Mouse (Mus musculus) spleen, embryonic (tissue): ENCODE measurements around the gene Tcea3.

Experiments
- CTCF ChIA-PET: fragments of 350-600 bp; sonication (Branson Sonifier 250); formaldehyde crosslinking; loops from one replicate; lab custom pipeline; 2022; lab: Charles Lee

The Tcea3 gene

DNA sequence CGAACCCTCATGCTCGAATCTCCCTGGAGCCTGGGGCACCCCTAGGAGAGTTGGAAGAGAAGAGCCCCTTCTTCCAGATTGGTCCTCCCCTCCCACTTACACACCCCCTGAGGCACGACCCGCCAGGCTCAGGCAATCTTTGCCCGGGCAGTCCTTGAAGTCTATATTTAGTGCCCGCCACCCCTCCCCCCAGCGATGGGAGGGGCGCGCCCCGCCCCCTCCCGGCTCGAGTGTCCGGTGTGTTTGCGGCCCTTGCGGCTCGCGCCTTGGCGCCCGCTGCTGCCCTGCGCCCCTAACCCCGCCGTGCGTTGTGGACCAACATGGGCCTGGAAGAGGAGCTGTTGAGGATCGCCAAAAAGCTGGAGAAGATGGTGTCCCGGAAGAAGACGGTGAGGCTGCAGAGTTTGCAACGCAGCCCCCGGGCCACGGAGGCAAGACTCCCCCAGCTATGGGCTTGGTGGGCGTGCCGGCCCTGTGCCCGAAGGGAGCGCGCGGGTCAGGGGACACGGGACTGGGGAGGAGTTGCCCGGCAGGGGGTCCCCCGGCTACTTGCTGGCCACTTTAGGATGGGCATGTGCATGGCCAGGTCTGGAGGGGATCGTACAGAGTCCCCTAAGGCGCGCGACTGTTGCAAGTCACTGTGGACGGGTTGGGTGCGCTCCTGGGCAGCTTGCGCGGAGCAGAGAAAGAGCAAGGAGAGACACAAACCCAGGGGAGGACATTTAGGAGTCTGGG lies at the start of gene Tcea3:
Gene Tcea3 (plus strand): TSS at position 1 of the 735 bp plus-strand sequence.
- CTCF ChIA-PET, result interaction anchor here (0.6 kb wide), 1 partner anchor 13 kb away, joined by 3 read pairs; no protein-coding TSS in a partner anchor

DNA sequence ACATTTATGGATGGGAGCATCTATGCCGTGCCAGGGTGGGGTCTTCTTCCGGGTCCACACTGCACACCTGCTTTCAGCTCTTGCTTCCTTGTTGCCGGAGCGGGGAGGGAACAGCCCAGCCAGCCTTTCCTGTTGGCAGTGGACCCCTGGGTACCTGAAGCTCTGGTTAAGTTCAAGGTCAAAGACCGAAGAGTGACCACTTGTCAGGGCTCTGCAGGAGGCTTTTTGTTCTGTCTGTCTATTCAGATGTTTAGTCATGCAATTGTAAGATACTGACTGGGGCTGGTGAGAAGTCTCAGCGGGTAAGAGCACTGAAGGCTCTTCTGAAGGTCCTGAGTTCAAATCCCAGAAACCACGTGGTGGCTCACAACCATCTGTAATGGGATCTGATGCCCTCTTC lies 48.7 kb upstream of the Tcea3 start:
- CTCF ChIA-PET, result no interaction called here

- CTCF ChIA-PET, result interaction anchor here (0.5 to 1.1 kb wide), 5 partner anchors 10 to 342 kb away, joined by 3 to 4 read pairs (median 4); no protein-coding TSS in a partner anchor
These were observed 47.8 kb upstream of the Tcea3 start for GRCm38 (mm10) chr4:136199562-136200292.

DNA sequence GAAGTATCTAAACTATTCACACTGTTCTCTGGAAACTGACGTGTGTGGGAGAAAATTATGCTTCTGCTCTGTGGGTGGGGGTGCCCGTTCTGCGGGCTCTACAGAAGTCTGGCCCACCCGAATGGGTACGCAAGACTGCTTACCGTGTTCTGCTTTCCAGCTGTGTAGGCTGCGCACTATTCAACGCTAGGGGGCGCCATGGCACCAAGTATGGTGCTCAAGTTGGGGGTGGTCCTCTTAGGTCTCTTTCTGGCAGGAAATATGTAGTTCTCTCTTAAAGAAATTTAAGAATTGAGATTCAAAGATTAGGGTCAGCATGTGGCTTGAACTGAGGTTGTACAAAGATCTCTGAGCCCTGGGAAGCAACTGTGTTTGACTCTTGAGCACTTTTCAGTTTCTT lies 45.0 kb upstream of the Tcea3 start:
- CTCF ChIA-PET, result interaction anchor here (0.6 to 1.0 kb wide), 6 partner anchors 24 to 1984 kb away, joined by 3 to 10 read pairs (median 3); no protein-coding TSS in a partner anchor

DNA sequence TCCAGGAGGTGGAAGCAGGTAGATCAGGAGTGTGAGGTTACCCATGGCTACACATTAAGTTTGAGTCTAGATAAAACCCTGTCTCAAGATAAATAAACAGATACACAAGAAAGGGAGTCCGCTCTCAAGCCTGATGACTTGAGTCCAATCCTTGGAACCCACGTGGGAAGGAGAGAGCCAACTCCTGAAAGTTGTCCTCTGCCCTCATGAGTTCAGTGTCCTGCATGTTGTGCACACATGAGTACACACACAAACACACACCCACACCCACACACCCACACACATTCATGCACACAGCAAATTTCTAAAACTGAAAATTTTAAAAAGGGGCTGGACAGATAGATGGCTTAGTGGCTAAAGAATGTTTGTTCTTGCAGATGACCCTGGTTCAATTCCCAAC lies 42.8 kb upstream of the Tcea3 start:
- CTCF ChIA-PET, result interaction anchor here (0.6 kb wide), 1 partner anchor 53 kb away, joined by 3 read pairs; no protein-coding TSS in a partner anchor

DNA sequence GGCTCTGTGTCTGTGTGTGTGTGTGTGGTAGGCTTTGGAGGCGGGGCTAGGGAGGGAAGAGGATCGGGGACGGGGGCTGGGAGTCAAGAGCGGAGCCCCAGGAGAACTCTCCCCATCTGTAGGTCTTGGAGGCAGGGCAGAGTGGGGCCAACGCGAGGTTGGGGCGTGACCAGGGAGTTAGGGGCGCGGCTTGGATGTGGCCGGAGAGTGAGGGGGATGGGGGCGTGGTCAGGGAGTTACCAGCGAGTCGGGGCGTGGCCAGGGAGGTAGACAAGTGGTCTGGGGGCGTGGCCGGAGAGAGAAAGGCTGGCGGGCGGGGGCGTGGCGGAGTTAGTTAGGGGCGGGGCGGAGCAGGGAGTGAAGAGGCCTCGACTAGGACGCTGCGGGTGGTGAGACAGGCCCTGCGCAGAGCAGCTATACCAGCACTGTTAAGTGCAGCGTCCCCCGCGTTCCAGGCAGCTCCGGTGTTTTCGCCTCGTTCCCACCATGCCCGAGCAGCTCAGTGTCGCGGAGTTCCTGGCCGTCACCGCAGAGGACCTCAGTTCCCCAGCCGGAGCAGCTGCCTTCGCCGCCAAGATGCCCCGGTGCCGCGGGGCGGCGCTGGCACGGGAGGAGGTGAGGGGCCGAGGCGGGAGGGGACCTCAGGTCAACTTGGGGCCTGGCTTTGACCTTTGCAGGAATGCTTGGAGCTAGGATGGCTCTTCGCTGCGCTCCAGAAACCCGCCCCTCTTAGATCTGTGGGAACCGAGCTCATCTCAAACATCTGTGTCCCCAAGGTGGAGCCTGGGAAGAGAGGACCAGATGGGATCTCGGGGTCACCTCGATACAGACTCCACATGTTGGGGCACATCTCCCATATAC lies 41.3 kb upstream of the Tcea3 start, which contains the start of gene Asap3:
Gene Asap3 (plus strand): TSS at position 333 of the 861 bp plus-strand sequence.
- CTCF ChIA-PET, result no interaction called here

DNA sequence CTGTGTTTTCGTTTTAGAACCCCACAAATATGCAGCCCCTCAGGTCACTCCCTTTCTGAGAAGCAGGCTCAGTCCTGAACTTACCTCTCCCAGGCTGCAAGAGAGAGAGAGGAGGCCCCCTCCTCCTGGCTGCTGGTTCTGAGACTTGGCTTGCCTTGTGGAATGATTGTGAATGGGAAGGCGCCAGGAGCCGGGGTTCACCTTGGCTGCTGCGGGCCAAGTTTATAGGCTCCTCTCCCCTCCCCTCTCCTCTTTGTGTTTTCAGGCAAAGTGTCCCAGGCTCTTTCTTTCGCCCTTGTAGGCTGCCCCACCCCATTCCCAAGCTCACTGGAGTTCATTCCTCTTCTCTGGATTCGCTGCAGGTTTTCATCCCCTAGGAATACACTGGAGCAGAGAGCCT lies 40.6 kb upstream of the Tcea3 start:
- CTCF ChIA-PET, result no interaction called here

- CTCF ChIA-PET, result interaction anchor here (1.2 kb wide), 1 partner anchor 11 kb away, joined by 4 read pairs; no protein-coding TSS in a partner anchor
These were observed 36.6 kb upstream of the Tcea3 start for GRCm38 (mm10) chr4:136210931-136211330.

DNA sequence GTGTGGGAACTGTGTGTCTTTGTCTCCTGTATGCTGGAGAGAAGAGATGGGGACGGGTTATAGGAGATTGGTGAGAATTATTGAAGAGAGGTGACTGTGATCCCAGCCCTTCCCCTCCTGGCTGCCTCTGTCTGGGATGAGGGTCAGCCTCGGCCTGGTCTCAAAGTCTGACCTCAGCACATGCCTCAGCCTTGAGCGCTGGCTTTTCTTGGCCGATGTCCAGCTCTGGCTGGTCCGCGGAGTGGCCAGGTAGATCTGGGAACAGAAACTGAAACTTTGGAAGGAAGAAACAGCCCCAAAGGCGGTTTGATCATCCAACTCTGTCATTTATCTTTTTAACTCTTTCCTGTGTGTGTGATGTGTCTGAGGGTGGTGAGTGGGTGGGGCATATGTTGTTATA lies 33.9 kb upstream of the Tcea3 start:
- CTCF ChIA-PET, result no interaction called here

- CTCF ChIA-PET, result no interaction called here
These were observed 32.7 kb upstream of the Tcea3 start for GRCm38 (mm10) chr4:136214828-136215227.

DNA sequence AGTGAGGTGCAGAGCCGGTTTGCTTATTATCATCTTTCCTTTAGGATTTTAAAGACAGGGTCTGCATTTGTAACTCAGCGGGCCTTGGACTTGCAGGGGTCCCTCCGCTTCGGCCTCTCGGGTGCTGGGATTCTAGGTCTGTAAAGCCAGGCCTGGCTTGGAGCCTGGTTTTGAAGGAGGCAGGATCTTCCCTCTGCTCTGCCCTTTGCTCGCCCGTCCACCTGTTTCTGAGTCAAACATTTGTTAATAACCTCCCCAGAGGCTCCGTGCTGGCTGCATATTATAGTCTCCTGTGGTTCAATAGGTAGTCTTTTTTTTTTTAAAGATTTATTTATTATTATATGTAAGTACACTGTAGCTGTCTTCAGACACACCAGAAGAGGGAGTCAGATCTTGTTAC lies 32.0 kb upstream of the Tcea3 start:
- CTCF ChIA-PET, result no interaction called here

DNA sequence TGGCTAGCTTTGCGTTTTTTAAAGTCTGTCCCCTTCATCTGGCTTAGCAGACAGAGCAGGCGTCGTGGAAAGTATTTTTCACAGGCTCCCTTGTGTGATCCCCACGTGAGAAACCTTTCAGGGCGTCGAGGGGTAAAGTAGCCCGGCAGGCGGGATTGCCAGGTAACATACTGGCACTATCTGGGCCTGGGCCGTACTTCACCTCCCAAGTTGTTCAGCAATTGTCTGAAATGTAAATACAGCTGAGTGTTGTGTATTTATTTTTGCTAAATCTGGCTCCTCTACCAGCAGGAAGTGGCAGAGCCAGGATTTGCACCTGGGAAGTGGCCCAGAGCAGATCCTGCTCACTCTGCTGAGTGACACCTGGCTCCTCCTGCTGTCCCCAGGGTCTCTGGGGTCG lies 30.5 kb upstream of the Tcea3 start:
- CTCF ChIA-PET, result no interaction called here

GRCm38 (mm10) chr4:136218595-136219214 lies 28.8 kb upstream of the Tcea3 start:
- CTCF ChIA-PET, result no interaction called here

GRCm38 (mm10) chr4:136220133-136220775 lies 27.3 kb upstream of the Tcea3 start:
- CTCF ChIA-PET, result interaction anchor here (0.7 kb wide), 1 partner anchor 57 kb away, joined by 3 read pairs; no protein-coding TSS in a partner anchor

DNA sequence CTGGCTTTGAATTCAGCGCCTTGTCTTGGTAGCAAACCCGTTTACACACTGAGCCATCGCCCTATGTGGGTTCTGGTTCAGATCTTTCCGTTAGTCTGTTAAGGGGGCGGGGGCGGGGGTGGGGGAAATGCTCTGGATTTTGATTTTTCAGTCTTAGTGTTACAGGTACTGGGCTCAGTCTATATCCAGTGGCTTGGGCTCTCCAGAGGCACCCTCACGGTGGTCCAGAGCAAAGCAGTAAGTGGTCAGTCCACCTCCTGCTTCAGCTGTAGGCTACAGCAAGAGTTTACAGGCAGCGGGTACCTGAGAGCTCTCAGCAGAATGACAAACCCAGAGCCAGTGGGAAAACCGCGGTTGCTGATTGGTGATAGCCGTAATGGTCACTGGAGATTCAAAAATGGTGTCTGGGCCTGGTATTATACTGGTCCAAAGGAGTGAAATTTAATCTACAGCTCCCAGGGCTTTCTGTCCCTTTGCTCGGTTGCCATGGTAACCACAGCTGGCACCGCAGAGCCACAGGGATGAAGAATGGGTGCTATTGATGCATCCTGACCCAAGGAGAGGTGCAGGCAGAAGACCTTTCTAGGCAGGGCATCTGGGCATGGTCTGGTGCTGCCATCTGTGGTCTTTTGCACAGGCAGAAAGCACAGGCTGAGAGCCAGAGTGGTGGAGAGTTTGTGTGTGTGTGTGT lies 23.8 kb upstream of the Tcea3 start:
- CTCF ChIA-PET, result interaction anchor here (0.6 kb wide), 1 partner anchor 77 kb away, joined by 4 read pairs; no protein-coding TSS in a partner anchor

- CTCF ChIA-PET, result interaction anchor here (0.6 kb wide), 1 partner anchor 77 kb away, joined by 4 read pairs; no protein-coding TSS in a partner anchor
These were observed 23.3 kb upstream of the Tcea3 start for GRCm38 (mm10) chr4:136224240-136224559.

GRCm38 (mm10) chr4:136224677-136225460 lies 22.7 kb upstream of the Tcea3 start:
- CTCF ChIA-PET, result no interaction called here

DNA sequence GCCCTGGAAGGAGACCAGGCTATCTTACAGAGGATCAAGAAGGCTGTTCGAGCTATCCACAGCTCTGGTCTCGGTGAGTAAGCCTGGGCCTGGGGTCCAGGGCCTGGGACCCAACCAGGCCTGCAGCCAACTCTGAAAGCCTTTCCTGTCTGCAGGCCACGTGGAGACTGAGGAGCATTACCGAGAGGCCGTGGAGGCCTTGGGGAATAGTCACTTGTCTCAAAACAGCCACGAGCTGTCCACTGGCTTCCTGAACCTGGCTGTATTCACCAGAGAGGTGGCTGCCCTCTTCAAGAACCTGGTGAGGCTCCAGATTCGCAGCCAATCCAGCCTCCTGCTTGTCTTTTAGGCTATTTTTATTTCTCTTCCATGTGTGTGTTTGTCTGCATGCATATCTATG lies 20.1 kb upstream of the Tcea3 start:
- CTCF ChIA-PET, result no interaction called here

- CTCF ChIA-PET, result no interaction called here
These were observed 18.9 kb upstream of the Tcea3 start for GRCm38 (mm10) chr4:136228640-136229039.
